Mouse (Mus musculus) cerebellum, postnatal 25 days (tissue): ENCODE data around the gene Map4k4.

ENCODE experiments used
- DNase-seq, 2 experiments: peaks; one replicate each; pipeline ENCODE4 v3.0.0; 2021; ENCODE audit warnings: mixed read lengths in 2 of 2

Gene Map4k4

DNA sequence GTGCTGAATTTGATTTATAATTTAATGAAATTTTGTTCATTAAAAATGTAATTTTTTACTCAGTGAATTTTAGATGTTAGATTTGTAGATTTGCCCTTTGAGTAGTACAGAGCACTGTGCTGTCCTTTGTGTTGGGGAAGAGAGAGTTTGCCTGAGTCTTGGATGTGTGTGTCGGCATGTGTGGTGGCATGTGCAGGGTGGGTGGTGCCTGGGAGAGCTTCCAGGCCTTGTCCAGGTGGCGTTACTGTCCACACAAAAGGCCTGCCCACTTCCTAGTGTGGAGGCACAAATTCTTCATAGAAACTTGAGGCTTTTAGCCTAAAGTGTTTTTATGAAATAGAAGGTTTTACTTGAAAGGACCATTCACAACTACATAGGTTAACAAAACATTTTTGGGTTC lies 36.2 kb downstream of the Map4k4 start:
- DNase-seq, result peak in 1 of 2 experiments; percentile 67

GRCm38 (mm10) chr1:39937609-39938008 lies 36.9 kb downstream of the Map4k4 start:
- no peak for DNase-seq

- peak in 1 of 2 experiments; percentile 29 for DNase-seq
Measured at GRCm38 (mm10) chr1:39939401-39939800, 38.7 kb downstream of the Map4k4 start.

- DNase-seq, result no peak
Measured at GRCm38 (mm10) chr1:39940342-39940741, 39.6 kb downstream of the Map4k4 start.

DNA sequence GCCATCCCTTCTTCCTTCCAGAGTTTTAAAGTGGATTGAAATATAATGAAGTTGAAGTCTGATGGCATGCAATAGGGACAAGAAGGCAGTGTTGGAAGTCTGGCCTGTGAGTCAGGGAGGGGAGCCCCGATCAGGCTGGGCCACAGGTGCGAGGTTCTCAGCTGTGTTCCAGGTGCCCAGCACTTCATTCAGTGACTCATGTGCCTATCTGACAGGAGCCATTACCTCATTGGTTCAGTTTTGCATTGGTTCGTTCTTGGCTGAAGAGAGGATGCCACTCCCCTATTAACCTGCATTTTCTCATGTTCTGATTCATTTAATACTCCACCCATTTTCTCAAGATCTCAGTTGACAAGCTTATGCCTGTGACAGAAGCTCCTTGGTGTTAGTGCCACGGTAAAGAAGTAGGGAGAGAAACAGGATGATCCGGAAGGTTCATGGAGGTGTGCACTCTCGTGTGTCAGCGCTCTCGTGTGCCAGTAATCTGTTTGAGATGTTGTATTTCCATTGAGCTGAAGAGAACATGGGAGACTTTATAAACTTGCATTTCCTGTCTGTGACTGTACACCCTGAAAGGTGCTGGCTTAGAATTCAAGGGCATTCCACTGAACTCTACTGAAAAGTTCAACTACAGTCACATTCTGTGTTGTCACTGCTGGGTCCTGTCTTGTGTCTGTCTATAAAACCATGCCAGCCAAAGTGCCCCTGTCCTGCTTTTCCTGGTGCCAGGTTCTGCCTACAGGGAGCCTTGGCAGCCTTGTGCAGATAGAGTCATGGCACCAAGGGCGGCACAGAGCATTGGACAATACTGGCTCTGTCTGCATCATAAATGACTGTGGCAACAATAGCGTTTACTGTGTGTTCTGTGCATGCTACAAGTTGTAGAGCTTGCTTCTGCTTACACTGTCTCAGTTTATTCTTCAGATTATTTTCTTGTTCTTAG lies 40.8 kb downstream of the Map4k4 start:
- DNase-seq, result peak; percentile 71 to 76

DNA sequence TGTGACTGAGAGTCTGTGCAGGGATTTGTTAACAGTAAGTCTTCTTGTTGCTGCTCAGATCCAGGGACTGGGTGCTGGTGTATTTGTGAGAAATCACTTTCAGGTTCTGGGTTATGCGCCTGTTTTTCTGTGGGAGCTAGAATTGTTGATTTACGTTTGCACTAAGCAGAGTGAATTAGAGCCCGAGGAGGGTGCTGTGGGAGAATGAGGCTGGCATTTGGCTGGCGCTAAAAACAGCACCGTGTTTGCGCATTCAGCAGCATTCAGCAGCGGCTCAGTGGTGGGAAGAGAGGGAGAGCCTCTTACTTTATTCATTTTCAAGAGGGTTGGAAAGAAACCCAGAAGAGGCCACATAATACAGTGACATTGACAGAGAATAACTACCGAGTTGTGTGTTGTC lies 42.2 kb downstream of the Map4k4 start:
- DNase-seq, result peak; percentile 68 to 79

DNA sequence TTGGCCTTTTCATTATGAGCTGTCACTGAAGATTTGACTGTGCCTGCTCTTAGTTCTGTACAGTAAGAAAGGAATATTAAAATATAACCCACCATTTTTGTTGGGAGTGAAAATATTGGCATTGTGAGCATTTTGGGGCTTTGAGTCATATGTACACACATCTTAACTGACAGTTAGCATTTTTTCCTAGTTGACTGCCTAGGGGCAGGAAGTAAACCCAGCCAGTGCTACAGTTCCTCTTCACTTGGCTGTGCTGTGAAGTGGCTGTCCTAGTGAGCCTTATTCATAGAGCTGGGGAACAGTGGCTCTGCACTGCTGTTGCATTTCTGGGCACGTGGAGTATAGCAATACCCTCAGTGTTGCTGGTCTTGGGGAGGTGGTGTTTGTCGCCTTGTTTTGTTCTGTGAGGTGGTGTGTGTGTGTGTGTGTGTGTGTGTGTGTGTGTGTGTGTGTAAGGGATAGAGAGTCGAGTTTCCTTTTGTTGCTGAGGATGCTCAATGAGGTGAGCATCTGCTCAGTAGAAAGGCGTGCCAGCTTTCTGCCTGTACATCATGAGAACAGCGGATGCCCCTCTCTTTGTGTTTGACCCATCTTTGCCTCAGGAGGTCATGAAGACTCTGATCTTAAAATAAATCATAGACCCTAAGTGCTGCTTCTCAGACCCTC lies 43.7 kb downstream of the Map4k4 start:
- no peak for DNase-seq

DNA sequence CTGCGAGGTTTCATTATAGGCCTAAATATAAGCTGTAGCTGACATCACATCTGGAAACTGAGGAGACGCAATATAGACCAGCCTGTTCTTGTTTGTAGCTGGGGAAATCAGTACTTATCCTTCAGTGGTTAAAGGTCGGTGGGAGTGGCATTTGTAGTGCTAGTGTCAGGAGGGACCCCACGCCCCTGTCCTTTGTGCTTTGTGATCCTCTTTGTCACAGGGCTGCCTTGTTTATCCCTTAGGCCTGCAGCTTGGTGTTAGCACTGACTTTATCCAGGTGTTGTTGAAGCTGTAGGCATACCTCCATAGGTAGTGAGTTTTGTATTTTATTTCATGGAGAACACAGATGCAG lies 44.2 kb downstream of the Map4k4 start:
- no peak for DNase-seq

DNA sequence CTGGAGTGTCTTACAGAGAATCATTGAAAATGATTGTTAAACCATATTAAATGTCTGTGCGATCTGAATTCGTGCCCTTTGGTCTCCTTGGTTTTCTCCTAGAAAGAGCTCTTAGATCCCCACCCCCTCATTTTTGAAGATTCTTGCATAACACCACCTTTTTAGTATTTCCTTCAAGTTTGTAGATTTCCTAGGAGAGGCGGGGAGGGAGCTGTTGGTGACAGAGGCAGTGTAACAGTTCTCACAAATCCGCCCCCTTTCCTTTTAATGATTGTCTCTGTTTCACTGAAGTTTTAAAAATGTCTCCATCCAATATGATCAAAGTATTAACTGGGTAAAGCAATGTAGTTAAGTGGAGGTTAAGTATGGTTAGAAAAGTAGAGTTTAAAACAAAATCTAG lies 45.7 kb downstream of the Map4k4 start:
- no peak for DNase-seq

DNA sequence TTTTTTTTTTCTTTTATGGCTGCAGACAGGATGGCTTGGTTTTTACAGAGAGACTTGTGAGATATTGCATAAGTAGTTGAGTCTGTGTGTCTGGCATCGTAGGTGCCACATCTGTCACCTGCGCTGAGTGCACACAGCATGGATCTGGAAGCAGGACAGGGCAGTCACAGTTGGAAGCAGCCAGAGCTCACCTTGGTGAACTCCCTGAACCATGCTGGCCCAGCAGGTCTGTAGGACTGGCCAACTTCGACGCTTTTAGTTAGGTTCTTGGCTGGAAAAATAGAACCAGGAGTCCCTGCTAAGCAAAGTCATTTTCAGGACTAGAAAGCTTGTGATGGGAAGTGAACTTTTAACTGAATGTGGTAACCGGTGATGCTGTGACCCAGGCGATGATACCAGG lies 46.5 kb downstream of the Map4k4 start:
- peak in 1 of 2 experiments; percentile 61 for DNase-seq

DNA sequence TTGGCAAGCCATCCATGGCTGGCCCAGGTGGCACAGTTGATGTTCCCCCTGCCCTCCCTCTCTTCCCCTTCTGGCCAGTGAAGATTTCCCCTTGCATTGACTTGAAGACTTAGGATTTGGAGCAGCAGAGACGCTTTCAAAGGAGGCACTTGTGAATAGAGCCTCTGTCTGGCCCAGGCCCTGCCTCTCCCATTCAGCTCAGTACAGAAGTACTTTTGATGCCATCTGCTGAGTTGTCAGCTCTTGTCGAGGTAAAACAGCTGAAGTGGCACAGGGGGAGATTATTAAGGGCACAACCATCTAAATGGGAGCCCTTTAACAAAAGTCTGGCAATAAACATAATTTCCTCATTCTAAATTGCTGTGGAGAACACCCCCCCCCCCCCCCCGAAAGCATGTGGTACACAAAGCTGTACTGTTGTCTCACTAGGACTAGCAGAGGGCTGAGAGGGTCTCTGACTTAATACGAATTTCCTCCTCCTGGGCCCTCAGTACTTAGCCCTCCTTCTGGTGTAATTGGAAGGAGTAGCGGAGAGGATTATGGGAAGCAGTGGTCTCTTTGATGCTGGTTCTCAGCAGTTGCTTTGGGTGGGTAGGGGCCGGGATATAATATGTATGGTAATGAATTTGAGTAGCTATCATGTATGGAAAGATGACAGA lies 47.1 kb downstream of the Map4k4 start:
- peak in 1 of 2 experiments; percentile 41 for DNase-seq

GRCm38 (mm10) chr1:39949205-39949604 lies 48.5 kb downstream of the Map4k4 start:
- no peak for DNase-seq

DNA sequence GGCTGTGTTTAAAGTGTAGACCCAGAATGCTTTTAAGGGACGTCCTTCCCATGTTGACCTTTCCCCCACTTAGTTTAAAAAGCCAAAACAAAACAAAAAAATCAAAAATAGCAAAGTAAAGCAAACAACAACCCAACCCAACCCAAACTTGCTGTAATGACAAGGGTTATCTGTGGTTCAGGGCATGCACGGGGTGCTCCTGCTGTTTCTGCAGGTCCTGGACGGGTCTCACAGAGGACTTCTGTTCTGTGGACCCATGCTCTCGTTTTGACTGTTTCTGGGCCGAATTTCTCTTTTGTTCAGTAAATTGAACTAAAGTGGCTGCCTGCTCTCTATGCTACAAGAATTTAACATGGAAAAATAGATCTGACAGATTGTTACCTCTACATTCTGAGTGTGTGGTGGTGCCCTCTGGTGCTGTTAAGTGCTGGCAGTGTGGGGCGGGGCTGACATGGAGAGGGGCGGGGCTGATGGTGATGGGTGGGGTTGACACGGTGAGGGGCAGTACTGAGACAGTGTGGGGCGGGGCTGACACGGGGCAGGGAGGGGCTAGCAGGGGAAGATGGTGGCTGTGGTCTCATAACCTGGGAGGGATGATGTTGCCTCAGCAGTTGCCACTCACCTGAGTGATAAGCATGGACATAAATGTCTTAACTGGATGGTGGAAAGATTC lies 49.2 kb downstream of the Map4k4 start:
- DNase-seq, result peak in 1 of 2 experiments; percentile 52

DNA sequence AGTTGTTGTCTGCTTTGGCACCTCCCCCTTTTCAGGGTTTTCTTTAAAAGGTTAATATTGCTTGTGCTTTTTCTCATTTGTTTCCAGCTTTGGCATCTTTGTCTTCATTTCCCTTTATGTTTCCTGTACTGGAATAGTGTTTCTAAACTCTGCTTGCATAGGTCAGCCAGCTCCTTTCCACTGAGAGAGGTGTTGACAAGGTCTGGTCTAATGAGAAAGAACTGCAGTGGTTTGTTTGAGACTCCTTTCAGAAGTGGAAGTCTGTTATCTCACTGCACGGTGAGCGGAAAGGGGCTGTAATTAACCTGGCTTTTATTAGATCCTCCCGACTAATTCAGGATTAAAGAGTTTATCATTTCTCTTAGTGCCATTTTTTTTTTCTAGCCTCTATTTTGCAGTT lies 49.9 kb downstream of the Map4k4 start:
- DNase-seq, result no peak

GRCm38 (mm10) chr1:39954652-39955051 lies 53.9 kb downstream of the Map4k4 start:
- DNase-seq, result no peak

DNA sequence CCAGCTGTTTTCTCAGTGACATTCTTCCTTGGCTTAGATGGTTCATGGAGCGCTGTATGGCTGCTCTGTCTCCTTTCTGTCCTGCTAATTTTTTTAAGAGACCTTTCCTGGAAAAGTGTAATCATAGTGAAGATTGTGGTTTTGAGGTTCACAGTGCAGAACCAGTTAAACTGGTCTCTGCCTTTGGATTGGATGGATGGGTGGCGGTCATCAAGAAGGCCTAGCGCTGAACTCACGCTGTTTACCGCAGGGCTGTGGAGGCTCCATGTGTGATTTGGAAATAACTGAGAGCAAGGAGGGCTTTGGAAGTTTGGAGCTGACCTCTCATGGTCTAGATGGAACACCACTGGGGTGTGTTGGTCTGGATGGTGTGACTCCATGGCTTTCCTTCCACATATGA lies 56.0 kb downstream of the Map4k4 start:
- no peak for DNase-seq

- no peak for DNase-seq
Measured at GRCm38 (mm10) chr1:39957981-39958380, 57.3 kb downstream of the Map4k4 start.

DNA sequence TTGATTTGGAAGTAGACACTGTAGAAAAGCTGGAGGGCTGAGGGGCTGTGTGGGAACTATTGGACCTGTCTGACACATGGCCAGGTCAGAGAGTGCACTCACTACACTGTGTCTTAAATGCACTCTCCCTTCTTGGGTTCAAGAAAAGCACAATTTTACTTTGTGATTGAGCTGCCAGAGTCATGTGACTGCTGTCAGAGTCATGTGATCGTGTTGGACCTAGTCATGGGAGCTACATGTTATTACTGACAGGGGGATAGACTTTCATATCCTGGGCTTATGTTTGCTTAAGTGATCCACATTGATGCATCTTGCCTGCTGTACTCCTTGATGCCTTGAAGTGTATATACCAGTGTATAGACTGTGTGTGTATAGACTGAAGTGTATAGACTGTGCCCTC lies 59.9 kb downstream of the Map4k4 start:
- DNase-seq, result no peak

GRCm38 (mm10) chr1:39961113-39961512 lies 60.4 kb downstream of the Map4k4 start:
- no peak for DNase-seq

DNA sequence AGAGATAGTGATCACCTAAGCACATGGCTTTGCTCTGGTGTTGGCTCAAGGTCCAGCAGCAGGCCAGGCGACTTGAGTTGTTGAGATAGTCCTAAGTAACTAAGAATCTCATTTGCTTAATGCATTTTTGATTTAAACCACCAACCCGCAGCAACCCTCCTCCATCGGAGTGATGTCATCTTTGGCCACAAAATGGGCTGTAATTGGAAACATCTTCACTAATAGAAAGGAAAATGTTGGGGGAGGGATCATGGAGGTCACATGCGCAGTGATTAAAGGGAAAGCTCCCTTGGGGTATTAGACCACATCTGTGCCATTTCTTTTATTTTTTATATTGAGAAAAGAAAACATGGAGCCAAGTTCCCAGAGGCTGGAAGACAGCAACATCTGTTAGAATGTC lies 61.6 kb downstream of the Map4k4 start:
- DNase-seq, result no peak

- DNase-seq, result no peak
Measured at GRCm38 (mm10) chr1:39962840-39963239, 62.1 kb downstream of the Map4k4 start.

DNA sequence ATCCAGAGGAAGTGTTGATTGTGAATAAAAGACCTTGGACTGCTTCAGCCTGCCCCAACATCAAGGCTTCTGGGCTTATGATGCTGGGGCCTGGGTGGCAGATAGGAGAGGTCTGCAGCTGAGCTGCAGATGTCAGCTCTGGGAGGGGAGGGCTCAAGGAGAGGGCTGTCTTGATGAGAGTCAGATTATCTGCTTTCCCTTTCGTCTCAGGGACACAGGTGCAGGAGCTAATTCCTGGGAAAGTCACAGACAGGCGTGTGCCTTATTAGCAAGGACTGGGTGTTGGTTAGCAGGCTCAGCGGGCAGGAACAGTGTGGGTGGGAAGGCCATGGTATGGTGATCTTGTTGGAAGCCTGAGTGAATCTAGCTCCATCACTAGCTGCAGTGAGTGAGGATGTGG lies 63.1 kb downstream of the Map4k4 start:
- no peak for DNase-seq

- no peak for DNase-seq
Measured at GRCm38 (mm10) chr1:39964427-39964826, 63.7 kb downstream of the Map4k4 start.
